Mouse (Mus musculus) cerebellum, adult (tissue): ENCODE measurements around the gene Ric8b.

Experiments used
- ATAC-seq: cut with Nextera tagmentation; 2 replicates; pipeline ENCODE4 v1.9.2; 2017; ENCODE audit warnings: mild to moderate bottlenecking, moderate library complexity, mixed read lengths; ENCODE audit not compliant: insufficient number of reproducible peaks, low FRiP score, low TSS enrichment

Gene Ric8b

DNA sequence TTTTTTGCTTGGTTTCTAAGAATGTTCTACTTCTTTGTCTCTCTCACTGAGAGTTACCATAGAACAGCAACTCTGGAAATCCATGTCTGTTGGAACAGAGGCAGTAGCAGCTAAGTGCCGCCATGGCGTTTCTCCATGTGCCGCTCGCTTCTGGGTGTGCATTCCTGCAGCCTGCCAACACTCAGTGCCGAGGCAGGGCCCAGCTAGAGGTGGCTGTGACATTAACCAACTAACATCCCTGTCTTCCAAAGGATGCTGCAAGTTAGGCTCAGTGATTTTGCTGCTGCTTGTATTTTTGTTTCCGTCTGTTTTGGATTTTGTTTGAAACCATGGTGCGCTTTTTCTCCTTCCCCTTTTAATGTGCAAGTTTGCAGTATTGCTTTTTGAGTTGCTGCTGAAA, 84.5 kb downstream of the Ric8b start:
- no peak for ATAC-seq

GRCm38 (mm10) chr10:85003190-85004026, 86.0 kb downstream of the Ric8b start:
- no peak for ATAC-seq

DNA sequence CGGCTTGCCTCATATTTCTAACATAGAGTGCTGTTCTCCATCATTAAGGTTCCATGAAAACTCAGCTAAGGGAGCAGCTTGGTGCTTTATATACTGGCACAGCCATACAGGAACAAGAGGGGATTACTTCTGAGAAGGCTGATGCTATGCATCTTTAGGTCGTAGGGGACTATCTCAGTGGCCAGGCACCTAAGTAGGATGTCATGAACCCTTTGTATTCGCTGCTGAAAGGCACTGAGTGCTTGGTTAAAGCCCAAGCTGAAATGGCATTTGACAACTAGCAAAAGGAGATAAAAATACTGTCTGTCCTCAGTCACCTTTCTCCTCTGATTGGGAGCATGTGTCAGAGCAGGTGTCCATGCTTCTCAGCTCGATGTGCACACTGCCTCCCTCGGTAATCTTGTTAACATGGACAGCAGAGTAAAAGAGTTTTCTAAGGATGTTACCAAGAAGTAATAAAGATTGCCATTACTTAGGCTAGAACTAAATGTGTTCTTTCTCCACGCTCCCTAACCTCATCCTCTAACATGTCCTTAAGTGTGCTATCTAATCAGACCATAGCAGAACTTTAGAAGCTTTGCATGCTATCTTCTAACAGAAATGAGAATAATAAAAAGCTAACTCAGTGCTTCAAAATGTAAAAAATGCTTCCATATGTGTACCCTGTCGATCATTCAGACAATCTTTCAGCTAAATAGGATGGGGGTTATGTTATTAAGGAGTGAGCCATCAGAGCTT, 89.3 kb downstream of the Ric8b start:
- ATAC-seq = no peak

DNA sequence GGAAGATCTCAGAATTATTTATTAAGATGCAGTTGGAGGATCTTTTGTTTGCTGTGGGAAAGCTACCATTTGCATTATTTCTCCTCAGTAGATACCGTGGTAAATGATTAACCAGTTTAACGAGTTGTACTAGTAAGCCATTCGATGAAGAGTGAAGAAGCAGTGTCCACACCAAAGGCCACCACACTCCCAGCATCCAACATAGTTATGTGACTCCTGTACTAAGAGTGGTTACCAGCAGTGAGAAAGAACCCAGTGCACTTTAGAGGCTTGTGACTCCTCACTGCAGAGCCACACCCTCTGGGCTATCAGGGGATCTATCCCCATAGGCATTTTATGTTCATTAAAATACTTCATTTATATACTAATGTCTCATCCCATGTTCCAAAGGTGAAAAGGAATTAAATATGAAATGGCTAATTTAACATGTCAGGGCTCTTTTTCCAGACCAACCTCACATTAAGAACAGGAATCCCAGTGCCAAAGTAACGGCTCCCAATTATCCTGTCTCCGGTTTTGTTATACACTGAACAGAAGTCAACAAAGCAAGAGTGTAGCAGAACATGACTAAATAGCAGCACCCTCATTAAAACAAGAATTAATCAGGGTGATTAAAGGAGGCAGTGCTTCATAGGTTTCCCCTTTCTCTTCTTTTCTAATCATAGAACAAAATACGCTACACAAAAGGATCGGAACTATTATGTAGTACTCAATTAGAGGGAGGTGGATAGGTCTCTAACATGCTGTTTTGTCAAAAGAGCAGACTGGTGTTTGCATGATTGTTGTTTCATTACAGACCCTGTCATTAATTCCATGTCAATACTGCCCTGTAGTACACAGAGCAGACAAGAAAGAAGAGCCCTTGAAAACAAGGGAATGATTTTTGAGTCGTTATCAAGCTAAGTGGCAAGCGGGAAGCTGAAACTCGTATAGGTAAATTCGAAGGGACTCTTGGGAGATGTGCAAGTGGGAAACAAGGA, 90.7 kb downstream of the Ric8b start:
- no peak for ATAC-seq

DNA sequence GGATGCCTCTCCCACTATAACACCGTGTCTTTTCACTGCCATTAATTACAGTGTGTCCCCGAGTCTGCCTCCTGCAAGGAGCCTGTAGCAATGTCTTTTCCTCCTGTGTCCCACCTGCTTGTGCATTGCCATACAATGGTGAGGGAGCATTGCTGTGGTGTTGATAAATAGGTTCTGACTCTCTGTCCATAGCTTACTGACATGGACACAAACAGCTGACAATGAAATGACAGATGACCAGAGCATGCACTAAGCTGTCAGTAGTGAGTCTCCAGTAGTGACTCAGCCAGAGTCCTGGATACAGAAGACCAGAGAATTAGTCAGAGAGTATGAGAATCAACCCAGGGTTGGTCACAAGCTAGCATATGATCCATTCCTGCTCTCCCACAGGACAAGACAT, 93.7 kb downstream of the Ric8b start:
- no peak for ATAC-seq

- ATAC-seq = no peak
Measured at GRCm38 (mm10) chr10:85013464-85013863, 96.0 kb downstream of the Ric8b start.

DNA sequence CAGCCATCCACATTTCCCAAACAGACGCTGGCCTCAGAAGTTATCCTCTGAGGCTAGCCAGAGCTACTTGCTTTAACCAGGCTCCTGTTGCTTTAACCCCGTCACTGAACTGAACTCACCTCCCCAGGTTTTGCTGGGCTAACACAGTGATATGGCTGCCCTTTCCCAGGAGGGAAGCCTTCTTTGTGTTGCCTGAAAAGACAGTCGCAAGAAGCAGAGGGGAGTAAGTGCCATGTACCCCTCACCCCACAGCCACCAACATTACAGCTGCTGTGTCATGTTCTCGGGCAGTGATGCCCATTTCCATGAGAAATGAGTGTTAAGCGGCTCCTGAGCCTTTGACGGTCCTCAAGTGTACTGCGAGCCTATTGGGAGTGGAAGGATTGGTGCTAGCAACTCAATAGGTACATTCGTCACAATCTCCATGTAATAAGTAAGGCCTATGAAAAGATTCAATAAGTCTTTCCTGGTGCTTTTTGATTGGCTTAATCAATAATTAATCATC, 96.6 kb downstream of the Ric8b start:
- ATAC-seq = no peak

- ATAC-seq = no peak
Measured at GRCm38 (mm10) chr10:85014456-85014976, 97.1 kb downstream of the Ric8b start.

DNA sequence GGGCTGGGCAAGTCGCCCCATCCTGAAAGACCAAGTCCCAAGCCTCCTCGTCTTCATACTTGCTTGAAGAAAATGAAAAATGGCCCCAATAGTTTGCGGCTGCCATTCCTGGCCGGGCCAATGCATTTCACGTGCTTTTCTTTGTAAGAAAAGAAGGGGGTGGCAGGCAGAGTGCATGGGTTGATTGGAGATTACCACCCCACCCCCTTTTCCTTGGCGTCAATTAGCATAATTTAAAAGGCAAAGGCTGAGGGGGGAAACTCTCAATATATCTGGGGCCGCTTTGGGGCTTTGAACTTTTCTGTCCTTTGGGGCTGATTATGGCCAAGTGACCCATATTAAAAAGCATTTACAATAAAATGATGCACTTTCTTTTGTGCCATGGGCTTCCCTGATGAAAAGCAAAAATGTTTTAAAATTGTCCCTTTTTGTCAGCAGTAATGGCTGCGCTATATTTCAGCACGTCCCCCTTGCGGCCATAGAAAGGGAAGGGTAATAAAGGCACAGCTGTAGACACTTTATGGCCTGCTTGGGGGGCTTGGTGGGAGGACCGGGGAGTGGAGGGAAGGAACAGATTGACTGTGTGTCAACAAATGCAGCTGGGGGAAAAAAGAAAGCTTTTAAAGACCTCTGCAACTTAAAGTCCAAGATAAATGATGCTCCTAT, 105.4 kb downstream of the Ric8b start:
- no peak for ATAC-seq

DNA sequence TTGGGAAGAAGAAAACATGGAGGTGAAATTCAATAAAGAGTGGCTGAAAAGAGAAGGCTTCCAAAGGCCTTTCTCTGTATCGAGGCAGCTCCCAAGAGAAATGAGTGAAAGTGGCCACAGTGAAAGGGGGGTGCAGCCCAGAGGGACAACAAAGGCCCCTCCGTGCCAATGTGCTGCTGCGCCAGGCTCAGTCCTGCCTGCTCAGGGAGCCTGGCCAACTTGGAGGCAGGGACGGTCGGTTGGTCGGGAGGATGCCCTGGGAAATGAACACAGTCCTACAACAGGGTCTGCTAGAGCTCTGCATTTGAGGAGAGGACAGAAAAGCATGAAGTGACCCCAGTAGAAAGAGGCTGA, 105.9 kb downstream of the Ric8b start:
- ATAC-seq = no peak

GRCm38 (mm10) chr10:85025799-85026424, 108.5 kb downstream of the Ric8b start:
- ATAC-seq = peak; percentile 98

DNA sequence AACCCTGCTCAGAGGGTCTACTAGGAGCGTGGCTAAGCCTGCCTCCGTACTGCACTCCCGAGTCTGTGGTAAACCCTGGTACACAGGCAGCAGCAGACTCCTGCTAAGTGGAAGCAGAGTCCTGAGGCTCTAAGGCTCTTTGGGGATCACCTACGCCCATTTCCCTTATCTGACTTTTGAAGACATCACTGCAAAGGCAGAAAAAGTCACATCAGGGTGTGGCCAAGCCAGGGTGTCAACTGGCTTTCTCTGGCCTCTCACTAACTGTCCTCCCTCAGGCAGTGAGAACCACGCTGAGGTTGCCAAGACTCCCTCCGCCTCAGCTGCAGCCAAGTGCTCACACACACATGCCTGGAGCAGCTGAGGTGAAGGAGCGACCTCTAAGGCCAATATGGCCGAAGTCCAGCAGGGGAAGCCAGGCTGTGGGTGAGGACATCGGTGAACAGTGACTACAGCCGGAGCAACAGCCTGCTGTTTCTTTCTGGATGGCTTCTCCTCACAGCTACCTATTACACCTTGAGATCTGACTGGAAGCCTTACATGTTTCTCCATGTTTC, 110.3 kb downstream of the Ric8b start:
- ATAC-seq = no peak

DNA sequence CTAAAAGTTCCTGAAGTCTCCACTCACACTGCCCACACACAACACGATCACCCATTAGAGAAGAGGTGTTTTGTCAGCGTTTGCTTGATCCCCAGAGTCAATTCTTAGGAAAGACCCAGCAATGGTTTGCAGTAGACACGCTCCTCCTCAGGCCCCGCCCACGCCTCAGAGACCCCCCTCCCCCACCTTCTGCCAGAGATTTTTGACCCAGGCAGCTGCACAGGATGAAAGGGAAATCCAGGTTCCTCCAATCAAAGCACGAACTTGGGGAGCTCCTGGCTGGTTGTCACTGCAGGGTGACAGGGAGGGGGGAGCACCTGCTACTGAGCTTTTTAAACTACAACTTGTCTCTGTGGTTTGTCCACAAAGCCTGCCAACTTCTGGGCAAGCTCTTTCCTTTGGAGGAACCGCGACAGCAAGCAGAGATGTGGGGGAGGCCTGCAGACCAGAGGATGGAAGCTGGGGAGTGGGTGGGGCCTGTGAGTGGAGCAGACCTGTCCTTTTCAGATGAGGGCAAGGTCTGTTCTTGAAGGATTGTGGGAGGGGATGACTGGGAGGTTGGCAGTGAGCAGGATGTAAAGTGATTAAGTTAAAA, 117.8 kb downstream of the Ric8b start:
- no peak for ATAC-seq

GRCm38 (mm10) chr10:85038147-85038546, 120.7 kb downstream of the Ric8b start:
- ATAC-seq = no peak

DNA sequence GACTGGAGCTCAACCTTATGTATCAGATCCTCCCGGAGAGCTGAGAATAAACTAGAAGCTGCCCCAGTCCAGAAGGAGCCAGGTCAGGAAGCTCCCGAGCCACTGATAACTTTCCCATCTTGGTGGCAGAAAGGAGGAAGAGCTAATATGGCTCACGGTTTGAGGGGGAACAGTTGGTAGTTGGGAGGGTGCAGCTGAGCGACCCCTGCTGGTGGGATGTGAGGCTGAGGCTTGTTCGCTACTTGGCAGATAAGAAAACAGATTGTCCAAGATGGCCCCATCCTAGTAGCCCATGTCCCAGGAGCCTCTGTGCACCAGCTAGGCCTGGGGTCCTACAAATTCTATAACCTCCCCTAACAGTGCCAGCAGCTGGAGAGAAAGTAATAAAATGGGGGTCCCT, 121.4 kb downstream of the Ric8b start:
- no peak for ATAC-seq

GRCm38 (mm10) chr10:85044191-85044711, 126.8 kb downstream of the Ric8b start:
- ATAC-seq = no peak

- ATAC-seq = no peak; the same call in 1 of the 2 replicates
Measured at GRCm38 (mm10) chr10:85044732-85045720, 127.6 kb downstream of the Ric8b start.
